Mouse (Mus musculus): Measurements from ENCODE around the gene Ildr2. TPM values are rescaled to one million over a fixed set of nuclear protein-coding genes. Genes with fewer than 3 reads are reported as not detected.

The Ildr2 gene
- total and polyA plus RNA-seq, 3 experiments: not detected

DNA sequence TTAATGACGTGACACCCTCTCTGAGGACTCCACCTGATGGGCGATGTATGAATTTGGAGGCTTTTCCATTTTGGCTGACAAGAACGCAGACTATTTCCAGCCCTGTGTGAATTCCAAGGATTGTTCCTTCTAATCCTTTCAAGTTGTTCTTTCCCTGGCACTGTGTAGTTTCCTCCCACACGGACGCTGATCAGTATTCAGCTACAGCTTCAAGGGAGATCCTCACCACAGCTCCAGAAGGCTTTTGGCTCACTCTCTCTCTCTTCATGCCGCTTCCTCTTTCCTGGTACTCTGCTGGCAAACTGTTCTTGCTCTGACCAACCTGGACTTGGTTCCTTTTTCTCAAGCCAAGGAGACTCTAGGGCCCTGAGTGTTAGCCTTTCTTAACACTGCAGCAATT, 9.7 kb upstream of the Ildr2 start:
- Histone ChIP-seq H3K9me3 (replicated peaks; ENCODE audit: low read length) (no peaks in the 10 kb centered on the region), H3K36me3 (replicated peaks in 1 of 2; ENCODE audit: control insufficient read depth in 1 of 2, insufficient read depth in 1 of 2, low read length in 1 of 2) (no peaks in the 10 kb centered on the region), H3K27ac (ENCODE audit: insufficient read depth, low read depth) (no peak overlapping the region), H3K27me3 (replicated peaks) (peaks cover under 1% of the 10 kb centered on the region), H3K9ac (ENCODE audit: insufficient read depth, low read depth) (no peak overlapping the region), H3K4me1 (ENCODE audit: control insufficient read depth in 1 of 2, insufficient read depth in 2 of 2) (no peaks in the 10 kb centered on the region), H3K4me2 (ENCODE audit: insufficient read depth, low read depth, poor library complexity, severe bottlenecking) (no peak overlapping the region), H3K79me2 (replicated peaks; ENCODE audit: control insufficient read depth, extremely low read depth, insufficient read depth, poor library complexity, severe bottlenecking) (no peaks in the 10 kb centered on the region), H3K4me3 (replicated peaks in 1 of 3; ENCODE audit: low read depth in 2 of 3, low read length in 2 of 3, poor library complexity in 1 of 3) (no peak overlapping the region)
- TF ChIP-seq MEF2A (IDR thresholded peaks at IDR 0.05; ENCODE audit: borderline replicate concordance, low read depth, low read length) (no peak), POLR2AphosphoS2 (IDR thresholded peaks at IDR 0.05; ENCODE audit: low read depth, low read length) (no peak), IRF4 (IDR thresholded peaks at IDR 0.05; ENCODE audit: low read depth, low read length) (no peak), MYC (IDR thresholded peaks at IDR 0.05; ENCODE audit: low read depth, low read length) (no peak), ETS1 (conservative IDR thresholded peaks at IDR 0.05; ENCODE audit: low read depth, low read length) (no peak), JUND (conservative IDR thresholded peaks at IDR 0.05; ENCODE audit: low read depth, low read length) (no peak), SMC3 (IDR thresholded peaks at IDR 0.05; ENCODE audit: low read depth, low read length) (no peak), ZKSCAN1 (IDR thresholded peaks at IDR 0.05; ENCODE audit: borderline replicate concordance, low read depth, low read length) (no peak), TBP (conservative IDR thresholded peaks at IDR 0.05; ENCODE audit: low read depth, low read length) (no peak), USF2 (conservative IDR thresholded peaks at IDR 0.05; ENCODE audit: low read depth, low read length) (no peak), RAD21 (IDR thresholded peaks at IDR 0.05; ENCODE audit: low read depth, low read length) (no peak), ELF1 (IDR thresholded peaks at IDR 0.05; ENCODE audit: low read depth, low read length) (no peak), MXI1 (IDR thresholded peaks at IDR 0.05; ENCODE audit: low read depth, low read length) (no peak), USF1 (IDR thresholded peaks at IDR 0.05; ENCODE audit: low read depth, low read length) (no peak), ZC3H11A (IDR thresholded peaks at IDR 0.05; ENCODE audit: low read depth, low read length) (no peak), EP300 (IDR thresholded peaks at IDR 0.05; ENCODE audit: low read length) (no peak), JUN (IDR thresholded peaks at IDR 0.05; ENCODE audit: insufficient read depth, low read depth, low read length) (no peak)
- dilution Hi-C loops (cut with MboI; ENCODE audit: extremely low pct_ligation_motif_present, extremely low pct_unique_long_range_greater_than_20kb, low sequenced_read_pairs): no loop called here
- in situ Hi-C loops (cut with MboI; ENCODE audit: low pct_ligation_motif_present, low pct_unique_long_range_greater_than_20kb, low sequenced_read_pairs): no loop called here
- no peak for DNase-seq (ENCODE audit: extremely low read depth)

DNA sequence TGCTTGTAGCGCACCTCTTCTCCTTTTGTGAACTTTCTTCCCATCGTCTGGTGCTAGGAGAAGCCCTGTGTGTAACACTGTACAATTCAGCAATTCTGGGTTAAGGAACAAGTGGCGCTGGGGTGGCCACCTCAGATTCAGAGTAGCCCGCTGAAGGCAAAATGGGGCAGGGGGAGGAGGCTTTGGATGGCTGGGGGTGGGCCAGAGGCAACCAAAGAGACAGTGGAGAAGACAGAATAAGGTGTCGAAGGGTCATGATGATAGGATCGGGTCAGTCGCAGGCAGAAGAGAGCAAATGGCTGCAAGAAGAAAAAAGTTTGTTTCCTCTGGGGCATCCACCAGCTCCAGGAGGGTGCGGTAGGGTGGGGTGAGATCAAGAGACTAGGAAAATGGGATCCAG, 1.2 kb downstream of the Ildr2 start:
- dilution Hi-C loops (cut with MboI; ENCODE audit: extremely low pct_ligation_motif_present, extremely low pct_unique_long_range_greater_than_20kb, low sequenced_read_pairs): no loop called here
- no peak overlapping the region for H3K4me2 ChIP-seq (ENCODE audit: insufficient read depth, low read depth, poor library complexity, severe bottlenecking)
- H3K9me3 ChIP-seq (replicated peaks; ENCODE audit: low read length): no peaks in the 10 kb centered on the region
- H3K27me3 ChIP-seq (replicated peaks): peaks cover 3% of the 10 kb centered on the region
- H3K27ac ChIP-seq (ENCODE audit: insufficient read depth, low read depth): no peak overlapping the region
- H3K9ac ChIP-seq (ENCODE audit: insufficient read depth, low read depth): no peak overlapping the region
- no peaks in the 10 kb centered on the region for H3K36me3 ChIP-seq (replicated peaks in 1 of 2; ENCODE audit: control insufficient read depth in 1 of 2, insufficient read depth in 1 of 2, low read length in 1 of 2)
- DNase-seq (ENCODE audit: extremely low read depth): no peak
- no peak overlapping the region for H3K4me3 ChIP-seq (replicated peaks in 1 of 3; ENCODE audit: low read depth in 2 of 3, low read length in 2 of 3, poor library complexity in 1 of 3)
- TF ChIP-seq SMC3 (IDR thresholded peaks at IDR 0.05; ENCODE audit: low read depth, low read length) (no peak), POLR2A (IDR thresholded peaks at IDR 0.05; ENCODE audit: low read depth, low read length) (no peak), TBP (conservative IDR thresholded peaks at IDR 0.05; ENCODE audit: low read depth, low read length) (no peak), ELF1 (IDR thresholded peaks at IDR 0.05; ENCODE audit: low read depth, low read length) (no peak), JUND (conservative IDR thresholded peaks at IDR 0.05; ENCODE audit: low read depth, low read length) (no peak), ZC3H11A (IDR thresholded peaks at IDR 0.05; ENCODE audit: low read depth, low read length) (no peak), RAD21 (IDR thresholded peaks at IDR 0.05; ENCODE audit: low read depth, low read length) (no peak), HCFC1 (IDR thresholded peaks at IDR 0.05; ENCODE audit: low read depth, low read length) (no peak), JUN (IDR thresholded peaks at IDR 0.05; ENCODE audit: insufficient read depth, low read depth, low read length) (no peak), ZNF384 (IDR thresholded peaks at IDR 0.05; ENCODE audit: low read depth, low read length) (no peak), MXI1 (IDR thresholded peaks at IDR 0.05; ENCODE audit: low read depth, low read length) (no peak), BHLHE40 (IDR thresholded peaks at IDR 0.05; ENCODE audit: low read depth, low read length) (no peak), MAX (IDR thresholded peaks at IDR 0.05; ENCODE audit: low read length) (no peak), EP300 (IDR thresholded peaks at IDR 0.05; ENCODE audit: low read length) (no peak)
- in situ Hi-C loops (cut with MboI; ENCODE audit: low pct_ligation_motif_present, low pct_unique_long_range_greater_than_20kb, low sequenced_read_pairs): no loop called here
- H3K4me1 ChIP-seq (ENCODE audit: control insufficient read depth in 1 of 2, insufficient read depth in 2 of 2): no peaks in the 10 kb centered on the region
- H3K79me2 ChIP-seq (replicated peaks; ENCODE audit: control insufficient read depth, extremely low read depth, insufficient read depth, poor library complexity, severe bottlenecking): no peaks in the 10 kb centered on the region

Measured in CH12.LX (cell line).